Mouse (Mus musculus) gastrocnemius, postnatal 10 days (tissue): Measurements from ENCODE around the gene Fyn. TPM values are rescaled to one million over a fixed set of nuclear protein-coding genes. Genes with fewer than 3 reads are reported as not detected.

Experiments used
- DNase-seq: peaks from one replicate; pipeline ENCODE4 v3.0.0; 2021; ENCODE audit warnings: mixed read lengths
- total RNA-seq, 2 experiments: library from RNA; stranded (reverse); gene quantifications; 2 replicates each; pipeline ENCODE4 v1.2.3; 2021

The Fyn gene
- total RNA-seq, 2 experiments from 2014 or later, result 25.6 to 34.4 TPM

- no peak for DNase-seq
These were observed 77.2 kb downstream of the Fyn start for GRCm38 (mm10) chr10:39445870-39446269.

- DNase-seq, result no peak
These were observed 78.1 kb downstream of the Fyn start for GRCm38 (mm10) chr10:39446706-39447105.

GRCm38 (mm10) chr10:39449179-39449578 is 80.5 kb downstream of the Fyn start:
- DNase-seq, result no peak

GRCm38 (mm10) chr10:39450356-39450755 is 81.7 kb downstream of the Fyn start:
- DNase-seq, result no peak

GRCm38 (mm10) chr10:39451065-39451464 is 82.4 kb downstream of the Fyn start:
- no peak for DNase-seq

GRCm38 (mm10) chr10:39451918-39452624 is 83.4 kb downstream of the Fyn start:
- no peak for DNase-seq

- DNase-seq, result no peak
These were observed 86.7 kb downstream of the Fyn start for GRCm38 (mm10) chr10:39455344-39455743.

- DNase-seq, result no peak
These were observed 87.4 kb downstream of the Fyn start for GRCm38 (mm10) chr10:39455857-39456620.

- no peak for DNase-seq
These were observed 88.1 kb downstream of the Fyn start for GRCm38 (mm10) chr10:39456776-39457175.

GRCm38 (mm10) chr10:39457281-39457680 is 88.6 kb downstream of the Fyn start:
- DNase-seq, result no peak

- no peak for DNase-seq
These were observed 90.4 kb downstream of the Fyn start for GRCm38 (mm10) chr10:39458766-39459699.

GRCm38 (mm10) chr10:39460621-39461020 is 92.0 kb downstream of the Fyn start:
- DNase-seq, result no peak

- no peak for DNase-seq
These were observed 93.3 kb downstream of the Fyn start for GRCm38 (mm10) chr10:39461909-39462308.

GRCm38 (mm10) chr10:39462711-39463110 is 94.1 kb downstream of the Fyn start:
- DNase-seq, result no peak

- no peak for DNase-seq
These were observed 95.7 kb downstream of the Fyn start for GRCm38 (mm10) chr10:39464383-39464782.

GRCm38 (mm10) chr10:39467317-39467716 is 98.7 kb downstream of the Fyn start:
- DNase-seq, result peak; percentile 88

- no peak for DNase-seq
These were observed 99.2 kb downstream of the Fyn start for GRCm38 (mm10) chr10:39467821-39468220.

- no peak for DNase-seq
These were observed 99.9 kb downstream of the Fyn start for GRCm38 (mm10) chr10:39468576-39468975.

- no peak for DNase-seq
These were observed 100.7 kb downstream of the Fyn start for GRCm38 (mm10) chr10:39469341-39469740.

- peak; percentile 54 for DNase-seq
These were observed 101.7 kb downstream of the Fyn start for GRCm38 (mm10) chr10:39470321-39470720.

GRCm38 (mm10) chr10:39471040-39471713 is 102.5 kb downstream of the Fyn start:
- no peak for DNase-seq
